Mouse (Mus musculus) midbrain, embryonic 11.5 days (tissue): ENCODE results near the gene Jade2. TPM values are rescaled to one million over a fixed set of nuclear protein-coding genes. Genes with fewer than 3 reads are reported as not detected.

Experiments used
- ATAC-seq: fragments of 200-750 bp; cut with Nextera tagmentation; 2 replicates; pipeline ENCODE4 v1.8.0; 2017; ENCODE audit warnings: moderate TSS enrichment, moderate library complexity; ENCODE audit not compliant: low FRiP score
- DNase-seq: peaks from one replicate; pipeline ENCODE4 v3.0.0; 2015; ENCODE audit warnings: low spot score; ENCODE audit errors: missing footprints
- H3K27ac ChIP-seq: fragments of 300-500 bp; sonication (generic); 2 replicates; pipeline ENCODE4 v1.5.1; 2014; ENCODE audit warnings: low read depth, low read length
- H3K27me3 ChIP-seq: fragments of 300-500 bp; sonication (generic); 2 replicates; pipeline ENCODE4 v1.6.1; 2014; ENCODE audit warnings: mild to moderate bottlenecking, low read length, moderate library complexity, mixed read lengths; ENCODE audit not compliant: control insufficient read depth, insufficient read depth
- H3K36me3 ChIP-seq: fragments of 300-500 bp; sonication (generic); 2 replicates; pipeline ENCODE4 v1.6.1; 2014; ENCODE audit warnings: mild to moderate bottlenecking, low read length, moderate library complexity, mixed read lengths; ENCODE audit not compliant: control insufficient read depth, insufficient read depth
- H3K4me1 ChIP-seq: fragments of 300-500 bp; sonication (generic); 2 replicates; pipeline ENCODE4 v1.6.1; 2014; ENCODE audit warnings: low read length; ENCODE audit not compliant: control insufficient read depth, insufficient read depth
- H3K4me2 ChIP-seq: fragments of 300-500 bp; sonication (generic); 2 replicates; pipeline ENCODE4 v1.6.1; 2014; ENCODE audit warnings: mild to moderate bottlenecking, moderate library complexity
- H3K4me3 ChIP-seq: fragments of 300-500 bp; sonication (generic); 2 replicates; pipeline ENCODE4 v1.5.1; 2014; ENCODE audit warnings: low read depth, low read length
- H3K9ac ChIP-seq: fragments of 300-500 bp; sonication (generic); 2 replicates; pipeline ENCODE4 v1.6.1; 2014; ENCODE audit warnings: low read length
- H3K9me3 ChIP-seq: fragments of 300-500 bp; sonication (generic); 2 replicates; pipeline ENCODE4 v1.6.1; 2016; ENCODE audit warnings: low read length; ENCODE audit not compliant: control insufficient read depth
- WGBS: fragments of 180-500 bp; shearing (Covaris S2); extraction: QIAGEN DNeasy Blood & Tissue Kit; methylation state at CpG from one replicate; pipeline ENCODE4 v1.1.7; 2014; 5-methylcytosine and 5-hydroxymethylcytosine counted together
- polyA plus RNA-seq: library from polyadenylated mRNA; unstranded; fragments of >200 nt; fragmentation: Nextera tagmentation; extraction: Ambion mirVana; gene quantifications from 2 replicates; pipeline ENCODE4 v1.2.1, GENCODE M21; 2014

Jade2 gene
- polyA plus RNA-seq, 1 experiment from 2014 or later: 0.20 TPM

DNA sequence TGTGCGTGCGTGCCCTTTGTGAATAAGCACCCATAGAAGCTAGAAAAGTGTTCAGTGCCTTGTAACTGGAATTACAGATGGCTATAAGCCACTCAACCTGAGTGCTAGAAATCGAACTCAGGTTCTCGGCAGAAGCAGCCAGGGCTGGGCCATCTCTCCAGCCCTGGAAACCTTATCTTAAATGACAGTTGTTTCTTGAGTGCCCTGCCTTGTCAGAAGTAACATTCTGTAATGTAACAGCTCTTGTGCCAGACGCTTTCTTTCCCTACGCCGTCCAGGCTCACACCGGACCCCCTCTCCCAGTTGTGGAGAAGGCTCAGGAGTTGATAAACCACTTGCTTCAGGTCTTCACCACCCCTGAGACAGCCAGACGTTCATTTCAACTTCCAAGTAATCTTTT is 16.8 kb downstream of the Jade2 start:
- Histone ChIP-seq H3K4me1 (no peaks in the 10 kb centered on the region), H3K9ac (no peak overlapping the region), H3K4me2 (no peak overlapping the region), H3K36me3 (no peaks in the 10 kb centered on the region), H3K4me3 (no peak overlapping the region), H3K9me3 (no peaks in the 10 kb centered on the region), H3K27ac (no peak overlapping the region), H3K27me3 (no peaks in the 10 kb centered on the region)
- ATAC-seq (no peak), DNase-seq (no peak)
- WGBS: 86% methylated on average over 9 of the region's 9 CpGs

GRCm38 (mm10) chr11:51839973-51840372 is 17.5 kb downstream of the Jade2 start:
- 87% methylated on average over 11 of the region's 11 CpGs for WGBS
- Histone ChIP-seq H3K4me1 (no peaks in the 10 kb centered on the region), H3K9ac (no peak overlapping the region), H3K4me2 (no peak overlapping the region), H3K27me3 (no peaks in the 10 kb centered on the region), H3K27ac (no peak overlapping the region), H3K36me3 (no peaks in the 10 kb centered on the region), H3K9me3 (no peaks in the 10 kb centered on the region), H3K4me3 (no peak overlapping the region)
- DNase-seq (no peak), ATAC-seq (no peak)

GRCm38 (mm10) chr11:51839106-51839505 is 18.3 kb downstream of the Jade2 start:
- H3K9ac ChIP-seq: no peak overlapping the region
- 75% methylated on average over 2 of the region's 2 CpGs for WGBS
- DNase-seq: no peak
- no peak overlapping the region for H3K4me2 ChIP-seq
- H3K4me3 ChIP-seq: no peak overlapping the region
- no peaks in the 10 kb centered on the region for H3K36me3 ChIP-seq
- H3K9me3 ChIP-seq: no peaks in the 10 kb centered on the region
- H3K27ac ChIP-seq: no peak overlapping the region
- no peaks in the 10 kb centered on the region for H3K27me3 ChIP-seq
- no peak for ATAC-seq
- no peaks in the 10 kb centered on the region for H3K4me1 ChIP-seq

DNA sequence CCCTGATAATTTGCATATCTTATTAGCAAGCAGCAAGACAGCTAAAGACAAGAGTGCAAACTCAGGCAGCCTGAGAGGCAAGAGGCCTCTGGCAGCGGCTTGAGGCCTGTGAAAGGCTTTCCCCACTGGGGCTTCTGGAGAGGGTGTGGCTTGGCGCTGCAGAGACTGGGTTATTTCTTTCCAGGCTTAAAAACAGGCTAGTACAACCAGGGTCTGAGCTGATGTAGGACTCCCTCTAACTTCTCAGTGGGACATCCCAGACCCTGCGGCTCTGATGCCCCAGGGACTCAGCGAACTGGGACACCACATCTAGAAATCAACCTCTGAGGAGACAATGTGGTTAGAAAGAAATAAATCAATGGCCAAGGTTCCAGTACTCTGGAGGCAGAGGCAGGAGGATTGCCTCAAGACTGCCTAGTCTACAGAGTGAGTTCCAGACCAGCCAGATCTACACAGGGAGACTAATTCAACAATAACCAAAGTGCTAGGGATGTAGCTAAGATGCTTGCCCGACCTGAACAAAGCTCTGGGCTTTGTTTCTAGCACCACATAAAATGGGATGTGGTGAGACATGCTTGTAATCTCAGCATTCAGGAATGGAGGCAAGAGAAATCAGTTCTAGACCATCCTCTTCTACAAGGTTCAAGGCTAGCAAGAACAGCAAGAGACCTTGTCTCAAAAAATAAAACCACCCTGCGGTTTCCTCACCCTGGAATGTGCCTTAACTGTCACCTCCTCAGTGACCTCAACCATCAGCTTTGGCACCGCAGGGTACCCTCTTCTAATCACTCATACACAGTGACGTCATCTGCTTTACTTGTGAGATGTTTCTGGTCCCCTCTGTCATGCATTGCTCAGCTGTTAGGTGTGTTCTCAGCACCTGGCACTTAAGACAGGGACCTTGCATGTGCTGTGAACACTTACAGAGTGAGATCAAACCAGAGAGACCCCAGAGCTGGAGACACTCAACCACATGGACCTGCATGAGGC is 20.0 kb downstream of the Jade2 start:
- Histone ChIP-seq H3K4me3 (no peak overlapping the region), H3K4me1 (peaks cover 1% of the 10 kb centered on the region; the same call in 1 of the 2 replicates), H3K27ac (no peak overlapping the region), H3K9me3 (no peaks in the 10 kb centered on the region), H3K4me2 (no peak overlapping the region), H3K27me3 (no peaks in the 10 kb centered on the region), H3K9ac (no peak overlapping the region), H3K36me3 (no peaks in the 10 kb centered on the region)
- DNase-seq: no peak
- 75% methylated on average over 8 of the region's 8 CpGs for WGBS
- ATAC-seq: no peak

DNA sequence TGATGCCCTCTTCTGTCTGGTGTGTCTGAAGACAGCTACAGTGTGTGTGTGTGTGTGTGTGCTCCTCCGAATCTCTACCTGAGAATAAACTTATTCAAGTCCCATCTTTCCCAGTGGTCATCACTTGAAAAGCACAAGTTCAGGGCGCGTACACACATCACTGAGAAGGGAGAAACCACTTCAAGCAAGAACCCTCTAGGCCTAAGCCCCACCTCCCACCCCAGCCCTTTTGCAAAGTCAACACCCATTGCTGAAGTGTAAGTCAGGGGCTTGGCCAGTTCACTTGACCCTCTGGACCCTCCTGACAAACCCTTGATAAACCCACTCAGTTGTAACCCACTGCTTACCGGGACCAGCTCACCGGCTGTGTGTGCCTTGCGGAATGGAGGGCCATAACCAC is 20.9 kb downstream of the Jade2 start:
- DNase-seq (no peak), ATAC-seq (no peak)
- H3K9me3 ChIP-seq: no peaks in the 10 kb centered on the region
- WGBS: 90% methylated on average over 6 of the region's 6 CpGs
- H3K4me2 ChIP-seq: no peak overlapping the region
- no peak overlapping the region for H3K27ac ChIP-seq
- no peak overlapping the region for H3K4me3 ChIP-seq
- no peaks in the 10 kb centered on the region for H3K27me3 ChIP-seq
- H3K4me1 ChIP-seq: peaks cover 3% of the 10 kb centered on the region; the same call in 1 of the 2 replicates
- H3K36me3 ChIP-seq: no peaks in the 10 kb centered on the region
- no peak overlapping the region for H3K9ac ChIP-seq

- Histone ChIP-seq H3K36me3 (no peaks in the 10 kb centered on the region), H3K9ac (no peak overlapping the region), H3K27me3 (no peaks in the 10 kb centered on the region), H3K4me1 (peaks cover 3% of the 10 kb centered on the region; the same call in 1 of the 2 replicates), H3K4me3 (no peak overlapping the region), H3K9me3 (no peaks in the 10 kb centered on the region), H3K4me2 (no peak overlapping the region), H3K27ac (no peak overlapping the region)
- no peak for DNase-seq
- no peak for ATAC-seq
- WGBS: 94% methylated on average over 12 of the region's 12 CpGs
Measured at GRCm38 (mm10) chr11:51835598-51835997, 21.9 kb downstream of the Jade2 start.

DNA sequence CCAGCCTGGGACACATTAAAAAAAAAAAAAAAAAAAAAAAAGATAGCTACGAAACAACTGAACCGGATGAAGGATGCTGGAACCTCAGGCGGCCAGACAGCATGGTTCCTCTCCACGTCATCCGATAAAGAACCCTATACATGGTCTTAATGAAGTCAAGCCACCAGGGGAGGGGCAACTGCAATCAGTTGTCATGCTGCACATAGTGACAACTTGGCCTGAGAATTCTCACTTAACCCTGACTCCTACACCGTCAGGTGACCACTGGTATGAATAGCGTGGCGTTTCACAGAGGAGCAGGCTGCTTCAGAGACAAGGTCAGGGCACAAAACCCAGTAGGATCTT is 23.4 kb downstream of the Jade2 start:
- H3K4me3 ChIP-seq: no peak overlapping the region
- H3K4me1 ChIP-seq: peaks cover 3% of the 10 kb centered on the region; the same call in 1 of the 2 replicates
- H3K9me3 ChIP-seq: no peaks in the 10 kb centered on the region
- H3K27ac ChIP-seq: no peak overlapping the region
- H3K36me3 ChIP-seq: no peaks in the 10 kb centered on the region
- no peak for DNase-seq
- no peak overlapping the region for H3K9ac ChIP-seq
- no peaks in the 10 kb centered on the region for H3K27me3 ChIP-seq
- 91% methylated on average over 8 of the region's 8 CpGs for WGBS
- ATAC-seq: no peak
- H3K4me2 ChIP-seq: no peak overlapping the region

DNA sequence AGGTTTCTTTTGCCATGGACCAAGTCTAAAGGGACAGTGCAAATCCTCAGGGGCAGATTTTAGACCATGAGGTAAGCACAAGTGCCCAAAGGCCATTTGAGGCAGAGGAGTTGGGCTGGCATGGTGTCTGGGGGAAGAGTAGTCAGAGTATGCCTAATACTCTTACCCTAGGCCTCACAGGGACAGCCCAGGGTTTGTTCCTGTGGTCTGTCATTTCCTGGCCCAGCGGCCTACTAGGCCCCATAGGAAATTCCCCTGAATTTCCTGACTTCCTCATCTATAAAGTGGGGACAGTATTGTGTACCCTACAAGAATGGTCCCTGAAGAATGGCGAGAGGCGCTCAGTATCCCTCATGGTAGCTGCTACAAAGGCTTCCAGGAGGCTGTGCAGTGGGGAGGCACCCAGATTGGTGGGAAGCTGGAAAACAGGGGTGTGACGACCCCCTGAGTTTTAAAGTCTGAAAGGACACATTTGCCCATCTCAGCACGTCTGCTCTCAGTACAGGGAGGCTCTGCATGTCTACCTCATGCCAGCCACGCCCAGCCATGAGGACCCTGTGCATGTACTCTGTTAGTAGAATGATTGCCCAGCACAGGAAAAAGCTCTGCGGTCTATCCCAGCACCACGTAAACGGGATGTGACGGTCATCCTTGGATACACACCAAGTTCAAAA is 23.9 kb downstream of the Jade2 start:
- DNase-seq: no peak
- no peaks in the 10 kb centered on the region for H3K36me3 ChIP-seq
- H3K9ac ChIP-seq: no peak overlapping the region
- no peak overlapping the region for H3K27ac ChIP-seq
- no peak overlapping the region for H3K4me3 ChIP-seq
- no peaks in the 10 kb centered on the region for H3K9me3 ChIP-seq
- 84% methylated on average over 10 of the region's 10 CpGs for WGBS
- no peak for ATAC-seq
- H3K4me2 ChIP-seq: no peak overlapping the region
- H3K27me3 ChIP-seq: no peaks in the 10 kb centered on the region
- H3K4me1 ChIP-seq: peaks cover 3% of the 10 kb centered on the region; the same call in 1 of the 2 replicates

- no peak for DNase-seq
- Histone ChIP-seq H3K27ac (no peak overlapping the region), H3K9me3 (no peaks in the 10 kb centered on the region), H3K4me3 (no peak overlapping the region), H3K4me1 (peaks cover 3% of the 10 kb centered on the region; the same call in 1 of the 2 replicates), H3K36me3 (no peaks in the 10 kb centered on the region), H3K9ac (no peak overlapping the region), H3K4me2 (no peak overlapping the region), H3K27me3 (no peaks in the 10 kb centered on the region)
- no peak for ATAC-seq
- WGBS: 79% methylated on average over 5 of the region's 5 CpGs
Measured at GRCm38 (mm10) chr11:51832992-51833391, 24.5 kb downstream of the Jade2 start.
